Mouse (Mus musculus): Measurements from ENCODE around the gene Lrch3.

Lrch3 gene

GRCm38 (mm10) chr16:33048686-33049085, 134.8 kb downstream of the Lrch3 start:
- in situ Hi-C loops (cut with MboI, MseI) = no loop called here

- in situ Hi-C loops (cut with MboI, MseI) = loop anchor here (10.0 kb wide), 1 partner anchor 665 kb away; no protein-coding TSS in a partner anchor
These were observed 135.9 kb downstream of the Lrch3 start for GRCm38 (mm10) chr16:33049809-33050208.

GRCm38 (mm10) chr16:33053141-33053540, 139.2 kb downstream of the Lrch3 start:
- in situ Hi-C loops (cut with MboI, MseI) = loop anchor here (10.0 kb wide), 1 partner anchor 662 kb away; no protein-coding TSS in a partner anchor

GRCm38 (mm10) chr16:33054927-33055326, 141.0 kb downstream of the Lrch3 start:
- in situ Hi-C loops (cut with MboI, MseI) = loop anchor here (10.0 kb wide), 1 partner anchor 660 kb away; no protein-coding TSS in a partner anchor

GRCm38 (mm10) chr16:33055655-33056054, 141.8 kb downstream of the Lrch3 start:
- in situ Hi-C loops (cut with MboI, MseI) = loop anchor here (10.0 kb wide), 1 partner anchor 659 kb away; no protein-coding TSS in a partner anchor

- in situ Hi-C loops (cut with MboI, MseI) = loop anchor here (10.0 kb wide), 1 partner anchor 659 kb away; no protein-coding TSS in a partner anchor
These were observed 142.3 kb downstream of the Lrch3 start, which contains the start of the genes Iqcg and Rpl35a for GRCm38 (mm10) chr16:33056095-33056785. Iqcg (minus strand) TSS chr16:33056218. Rpl35a (plus strand) TSS chr16:33056453.

GRCm38 (mm10) chr16:33056786-33057185, 142.9 kb downstream of the Lrch3 start:
- in situ Hi-C loops (cut with MboI, MseI) = loop anchor here (10.0 kb wide), 1 partner anchor 658 kb away; no protein-coding TSS in a partner anchor

GRCm38 (mm10) chr16:33058033-33058432, 144.1 kb downstream of the Lrch3 start:
- in situ Hi-C loops (cut with MboI, MseI) = loop anchor here (10.0 kb wide), 1 partner anchor 657 kb away; no protein-coding TSS in a partner anchor

GRCm38 (mm10) chr16:33058656-33059055, 144.8 kb downstream of the Lrch3 start:
- in situ Hi-C loops (cut with MboI, MseI) = loop anchor here (10.0 kb wide), 1 partner anchor 656 kb away; no protein-coding TSS in a partner anchor

GRCm38 (mm10) chr16:33059471-33059870, 145.6 kb downstream of the Lrch3 start:
- in situ Hi-C loops (cut with MboI, MseI) = loop anchor here (10.0 kb wide), 1 partner anchor 655 kb away; no protein-coding TSS in a partner anchor

- in situ Hi-C loops (cut with MboI, MseI) = loop anchor here (10.0 kb wide), 1 partner anchor 1976 kb away; the partner anchor contains the start of gene Xxylt1
These were observed 147.0 kb downstream of the Lrch3 start for GRCm38 (mm10) chr16:33060926-33061325.

- in situ Hi-C loops (cut with MboI, MseI) = loop anchor here (10.0 kb wide), 1 partner anchor 1977 kb away; the partner anchor contains the start of gene Xxylt1
These were observed 147.5 kb downstream of the Lrch3 start for GRCm38 (mm10) chr16:33061400-33061799.

GRCm38 (mm10) chr16:33062024-33062681, 148.3 kb downstream of the Lrch3 start, which contains the start of gene Lmln:
Lmln (plus strand) TSS chr16:33062521.
- in situ Hi-C loops (cut with MboI, MseI) = loop anchor here (10.0 kb wide), 1 partner anchor 1977 kb away; the partner anchor contains the start of gene Xxylt1

GRCm38 (mm10) chr16:33062682-33063131, 148.8 kb downstream of the Lrch3 start:
- in situ Hi-C loops (cut with MboI, MseI) = loop anchor here (10.0 kb wide), 1 partner anchor 1978 kb away; the partner anchor contains the start of gene Xxylt1

- in situ Hi-C loops (cut with MboI, MseI) = loop anchor here (10.0 kb wide), 1 partner anchor 1978 kb away; the partner anchor contains the start of gene Xxylt1
These were observed 149.4 kb downstream of the Lrch3 start for GRCm38 (mm10) chr16:33063267-33063666.

GRCm38 (mm10) chr16:33064636-33065035, 150.7 kb downstream of the Lrch3 start:
- in situ Hi-C loops (cut with MboI, MseI) = loop anchor here (10.0 kb wide), 1 partner anchor 1980 kb away; the partner anchor contains the start of gene Xxylt1
